Mouse (Mus musculus) heart, embryonic 16.5 days (tissue): ENCODE measurements around the gene Ap1s2. TPM values are rescaled to one million over a fixed set of nuclear protein-coding genes. Genes with fewer than 3 reads are reported as not detected.

Experiments
- ATAC-seq: fragments of 200-750 bp; cut with Nextera tagmentation; replicated peaks from 2 replicates; pipeline ENCODE4 v1.8.0; 2017; ENCODE audit warnings: moderate number of reproducible peaks; ENCODE audit not compliant: insufficient read depth, low FRiP score; ENCODE audit errors: extremely low read depth
- H3K27ac ChIP-seq: fragments of 300-500 bp; sonication (generic); 2 replicates; pipeline ENCODE4 v1.5.1; 2014; ENCODE audit warnings: mild to moderate bottlenecking, low read length, control low read depth, moderate library complexity
- H3K27me3 ChIP-seq: fragments of 300-500 bp; sonication (generic); 2 replicates; pipeline ENCODE4 v1.6.1; 2014; ENCODE audit warnings: low read length, mixed read lengths; ENCODE audit not compliant: control insufficient read depth, insufficient read depth
- H3K36me3 ChIP-seq: fragments of 300-500 bp; sonication (generic); 2 replicates; pipeline ENCODE4 v1.6.1; 2014; ENCODE audit not compliant: control insufficient read depth, insufficient read depth
- H3K4me1 ChIP-seq: fragments of 300-500 bp; sonication (generic); 2 replicates; pipeline ENCODE4 v1.6.1; 2014; ENCODE audit warnings: low read length, mixed read lengths; ENCODE audit not compliant: control insufficient read depth, insufficient read depth
- H3K4me2 ChIP-seq: fragments of 300-500 bp; sonication (generic); 2 replicates; pipeline ENCODE4 v1.6.1; 2014; ENCODE audit warnings: low read depth, mild to moderate bottlenecking, control low read depth, low read length
- H3K4me3 ChIP-seq: fragments of 300-500 bp; sonication (generic); 2 replicates; pipeline ENCODE4 v1.5.1; 2014; ENCODE audit warnings: mild to moderate bottlenecking, control low read depth, low read length
- H3K9ac ChIP-seq: fragments of 300-500 bp; sonication (generic); 2 replicates; pipeline ENCODE4 v1.6.1; 2014; ENCODE audit warnings: low read length, control low read depth
- H3K9me3 ChIP-seq: fragments of 300-500 bp; sonication (generic); replicated peaks from 2 replicates; pipeline ENCODE4 v1.6.1; 2016; ENCODE audit warnings: low read length; ENCODE audit not compliant: control insufficient read depth
- WGBS: fragments of 180-500 bp; shearing (Covaris S2); extraction: QIAGEN DNeasy Blood & Tissue Kit; methylation state at CpG from one replicate; pipeline ENCODE4 v1.1.7; 2014; 5-methylcytosine and 5-hydroxymethylcytosine counted together
- polyA plus RNA-seq: library from polyadenylated mRNA; unstranded; fragments of >200 nt; fragmentation: Nextera tagmentation; extraction: Ambion mirVana; gene quantifications from 2 replicates; pipeline ENCODE4 v1.2.1, GENCODE M21; 2015

Ap1s2 gene
- 16.9 and 18.8 TPM in 2 replicates for polyA plus RNA-seq

- peak within 1 kb of the TSS; percentile 77 for H3K9ac ChIP-seq
- H3K36me3 ChIP-seq: no peaks in the 10 kb centered on the region
- ATAC-seq: peak; percentile 99
- no peaks in the 10 kb centered on the region for H3K27me3 ChIP-seq
- 19% methylated on average over 77 of the region's 80 CpGs for WGBS
- peak within 1 kb of the TSS; percentile 72 for H3K4me2 ChIP-seq
- no peaks in the 10 kb centered on the region for H3K9me3 ChIP-seq
- H3K4me1 ChIP-seq: no peaks in the 10 kb centered on the region
- peak within 1 kb of the TSS; percentile 86 for H3K27ac ChIP-seq
- peak within 1 kb of the TSS; percentile 72 for H3K4me3 ChIP-seq
Measured at GRCm38 (mm10) chrX:163908337-163909250, at the start of gene Ap1s2. Gene Ap1s2 (plus strand): TSS chrX:163909017.

DNA sequence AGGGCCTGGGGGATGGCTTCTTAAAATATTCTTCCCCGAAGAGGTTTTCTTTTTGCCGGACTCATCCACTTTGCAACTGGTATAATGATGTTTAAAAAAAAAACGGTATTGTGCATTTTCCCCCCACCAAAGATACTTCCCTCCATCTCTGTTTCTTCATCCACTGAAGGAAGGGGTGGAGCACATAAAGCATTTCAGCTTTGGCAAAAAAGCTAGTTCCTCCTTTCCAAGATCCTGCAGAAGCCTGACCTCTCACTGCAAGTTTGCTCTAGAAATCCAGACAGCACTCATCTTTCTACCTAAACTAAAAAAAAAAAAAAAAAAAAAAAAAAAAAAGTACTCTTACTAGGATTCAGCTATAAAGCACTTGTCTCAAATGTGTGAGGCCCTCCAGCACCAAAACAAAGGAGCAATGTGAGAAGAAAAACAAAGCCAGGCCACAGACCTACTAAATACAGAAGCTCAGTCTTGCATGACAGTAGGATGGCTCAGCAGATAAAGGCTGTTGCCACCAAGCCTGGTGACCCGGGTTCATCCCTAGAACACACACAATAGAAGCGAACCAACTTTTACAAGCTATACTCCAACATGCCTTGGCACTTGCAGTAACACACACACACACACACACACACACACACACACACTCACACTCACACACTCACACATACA lies 41.0 kb upstream of the Ap1s2 start:
- no peak overlapping the region for H3K9ac ChIP-seq
- no peak for ATAC-seq
- 60% methylated on average over 5 of the region's 5 CpGs for WGBS

GRCm38 (mm10) chrX:163868659-163869278 lies 40.0 kb upstream of the Ap1s2 start:
- Histone ChIP-seq H3K4me2 (no peak overlapping the region), H3K27me3 (no peaks in the 10 kb centered on the region), H3K4me3 (no peak overlapping the region), H3K9ac (no peak overlapping the region), H3K27ac (no peak overlapping the region), H3K36me3 (no peaks in the 10 kb centered on the region), H3K4me1 (no peaks in the 10 kb centered on the region), H3K9me3 (no peaks in the 10 kb centered on the region)
- WGBS: 73% methylated on average over 11 of the region's 11 CpGs
- no peak for ATAC-seq

More for the DNA sequence above, 41.0 kb upstream of the Ap1s2 start:
- no peaks in the 10 kb centered on the region for H3K4me1 ChIP-seq
- no peak overlapping the region for H3K4me3 ChIP-seq
- no peaks in the 10 kb centered on the region for H3K9me3 ChIP-seq
- H3K27ac ChIP-seq: no peak overlapping the region
- no peaks in the 10 kb centered on the region for H3K36me3 ChIP-seq
- H3K4me2 ChIP-seq: no peak overlapping the region
- no peaks in the 10 kb centered on the region for H3K27me3 ChIP-seq

DNA sequence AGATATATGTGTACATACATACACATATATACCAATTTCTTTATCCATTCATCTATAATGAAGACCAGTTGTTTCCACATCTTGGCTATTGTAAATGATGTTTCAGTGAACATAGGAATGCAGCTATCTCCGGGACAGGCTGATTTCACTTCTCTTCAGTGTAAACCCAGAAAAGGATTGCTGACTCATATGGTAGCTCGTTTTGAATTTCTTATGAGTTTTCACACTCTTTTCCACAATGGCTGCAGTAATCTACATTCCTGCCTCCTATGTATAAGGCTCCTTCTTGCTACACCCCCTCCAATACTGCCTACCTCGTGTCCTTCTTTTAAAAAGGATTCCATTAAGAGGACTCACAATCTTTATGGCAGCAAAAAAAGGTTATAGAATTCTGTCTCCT lies 32.9 kb upstream of the Ap1s2 start:
- Histone ChIP-seq H3K27me3 (no peaks in the 10 kb centered on the region), H3K36me3 (no peaks in the 10 kb centered on the region), H3K9me3 (no peaks in the 10 kb centered on the region), H3K27ac (no peak overlapping the region), H3K9ac (no peak overlapping the region), H3K4me3 (no peak overlapping the region), H3K4me1 (peaks cover 3% of the 10 kb centered on the region), H3K4me2 (no peak overlapping the region)
- no peak for ATAC-seq
- 66% methylated on average over 3 of the region's 3 CpGs for WGBS

DNA sequence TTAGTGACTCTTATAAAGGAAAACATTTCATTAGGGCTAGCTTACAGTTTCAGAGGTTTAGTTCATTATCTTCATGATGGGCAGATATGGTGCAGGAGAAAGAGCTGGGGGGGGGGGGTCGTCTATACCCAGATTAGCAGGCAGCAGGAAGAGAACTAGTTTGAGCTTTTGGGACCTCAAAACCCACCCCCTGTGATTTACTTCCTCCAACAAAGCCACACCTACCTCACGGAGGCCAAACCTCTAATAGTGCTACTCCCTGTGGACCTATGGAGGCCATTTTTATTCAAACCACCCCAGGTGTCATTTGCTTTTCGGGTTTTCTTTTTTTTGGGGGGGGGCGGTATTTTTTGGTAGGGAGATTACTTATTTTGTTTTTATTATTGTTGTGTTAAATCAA lies 32.2 kb upstream of the Ap1s2 start:
- Histone ChIP-seq H3K36me3 (no peaks in the 10 kb centered on the region), H3K9me3 (no peaks in the 10 kb centered on the region), H3K4me3 (no peak overlapping the region), H3K27ac (no peak overlapping the region), H3K9ac (no peak overlapping the region), H3K4me1 (peaks cover 3% of the 10 kb centered on the region), H3K4me2 (no peak overlapping the region), H3K27me3 (no peaks in the 10 kb centered on the region)
- WGBS: 70% methylated on average over 3 of the region's 4 CpGs
- no peak for ATAC-seq

DNA sequence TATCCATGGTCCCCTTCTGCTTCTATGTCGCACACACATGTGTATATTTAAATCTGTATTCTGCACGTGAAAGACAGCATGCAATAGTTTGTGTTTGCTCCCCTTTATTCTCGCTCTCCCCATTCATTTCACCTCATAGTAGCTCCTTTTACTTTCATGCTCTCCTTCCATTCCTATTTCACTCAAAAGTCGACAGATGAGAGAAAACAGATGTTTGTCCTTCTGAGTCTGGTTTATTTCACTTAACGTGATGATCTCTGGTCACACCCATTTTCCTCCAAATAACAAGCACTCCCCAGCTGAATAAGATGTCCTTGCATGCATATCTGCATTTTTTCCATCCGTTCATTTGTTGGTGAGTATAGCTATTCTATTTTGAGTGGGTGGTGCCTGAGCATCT lies 29.8 kb upstream of the Ap1s2 start:
- no peaks in the 10 kb centered on the region for H3K36me3 ChIP-seq
- peaks cover 3% of the 10 kb centered on the region for H3K4me1 ChIP-seq
- peak overlapping the region; percentile 28 for H3K4me2 ChIP-seq
- 43% methylated on average over 6 of the region's 6 CpGs for WGBS
- no peak overlapping the region for H3K4me3 ChIP-seq
- H3K9me3 ChIP-seq: no peaks in the 10 kb centered on the region
- no peak overlapping the region for H3K9ac ChIP-seq
- ATAC-seq: no peak
- H3K27me3 ChIP-seq: no peaks in the 10 kb centered on the region
- H3K27ac ChIP-seq: peak overlapping the region; percentile 27

DNA sequence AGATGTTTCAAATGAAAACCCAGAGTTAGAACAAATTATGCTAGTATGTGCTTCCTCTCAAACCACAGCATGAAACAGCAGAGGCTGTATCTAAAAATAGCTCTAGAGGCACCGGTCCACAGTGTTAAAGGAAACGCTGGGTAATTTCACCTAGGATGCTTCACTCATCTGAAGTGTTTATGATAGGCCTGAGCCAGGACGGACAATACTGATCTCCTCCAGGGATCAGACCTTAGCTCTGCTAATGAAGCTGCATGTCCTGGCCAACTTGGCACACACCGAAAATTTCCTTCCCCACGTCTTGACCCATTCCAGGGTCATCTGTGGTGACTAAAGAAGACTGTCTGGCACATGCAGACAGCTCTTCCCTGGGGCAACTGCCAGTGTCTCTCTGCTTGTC lies 29.4 kb upstream of the Ap1s2 start:
- Histone ChIP-seq H3K27me3 (no peaks in the 10 kb centered on the region), H3K4me1 (peaks cover 3% of the 10 kb centered on the region), H3K9ac (no peak overlapping the region), H3K4me3 (no peak overlapping the region), H3K9me3 (no peaks in the 10 kb centered on the region), H3K36me3 (no peaks in the 10 kb centered on the region), H3K4me2 (peak overlapping the region; percentile 28), H3K27ac (peak overlapping the region; percentile 42)
- ATAC-seq: no peak; the same call in 1 of the 2 replicates
- WGBS: 24% methylated on average over 5 of the region's 5 CpGs

GRCm38 (mm10) chrX:163885539-163885981 lies 23.3 kb upstream of the Ap1s2 start:
- Histone ChIP-seq H3K4me3 (no peak overlapping the region), H3K9ac (no peak overlapping the region), H3K9me3 (no peaks in the 10 kb centered on the region), H3K27me3 (no peaks in the 10 kb centered on the region), H3K27ac (no peak overlapping the region), H3K4me2 (no peak overlapping the region), H3K4me1 (no peaks in the 10 kb centered on the region), H3K36me3 (no peaks in the 10 kb centered on the region)
- 79% methylated on average over 4 of the region's 4 CpGs for WGBS
- ATAC-seq: no peak
